ENCODE assay signal across 8 mouse cellular contexts in the genomic region with DNA sequence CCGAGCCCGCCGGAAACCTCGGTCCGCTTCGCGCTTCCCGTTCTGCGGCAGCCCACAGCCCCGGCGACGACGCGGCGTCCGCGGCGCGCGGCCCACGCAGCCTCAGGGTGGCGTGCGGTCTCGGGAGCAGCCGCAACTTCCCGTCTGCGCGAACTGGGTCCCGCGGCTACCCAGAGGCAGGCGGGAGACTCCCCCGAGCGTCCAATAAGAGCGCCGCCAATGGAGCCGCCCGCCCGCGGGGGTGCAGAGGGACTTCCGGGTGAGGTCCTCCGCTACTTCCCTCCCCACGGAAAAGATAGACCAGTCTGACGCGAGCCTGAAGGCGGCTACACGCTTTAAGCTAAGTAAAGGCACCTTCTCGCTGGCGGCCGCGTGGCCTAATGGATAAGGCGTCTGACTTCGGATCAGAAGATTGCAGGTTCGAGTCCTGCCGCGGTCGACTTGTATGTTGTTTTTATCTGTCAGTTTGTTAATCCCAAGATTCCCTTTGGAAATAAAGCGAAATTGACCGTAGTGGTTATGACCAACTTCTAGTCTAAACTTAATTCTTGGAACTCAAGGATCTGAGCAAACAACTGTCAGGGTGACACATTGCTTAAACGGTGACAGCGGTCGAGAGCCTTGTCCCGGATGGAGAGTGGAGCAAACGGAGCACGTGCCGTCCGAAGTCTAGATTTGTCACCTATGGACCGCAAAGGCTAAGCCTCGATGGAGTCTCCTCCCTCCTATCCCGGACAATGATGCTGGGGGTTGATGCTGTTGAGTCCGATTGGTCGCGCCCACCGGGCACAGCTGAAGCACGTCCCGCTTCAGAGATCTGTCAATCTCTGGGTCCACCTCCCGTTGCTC. TPM values are rescaled to one million over a fixed set of nuclear protein-coding genes. Genes with fewer than 3 reads are reported as not detected.
DNase-seq lines count a peak whose midpoint lies in the region; ATAC-seq and TF ChIP-seq lines count a peak whose summit lies in the region.

A gene (minus strand): TSS at position 310 of the 849 bp plus-strand sequence.

- peak within 1 kb of the TSS; percentile 88 for H3K9ac ChIP-seq in heart, embryonic 15.5 days
- H3K9ac ChIP-seq in liver, embryonic 14.5 days (replicated peaks) = peak within 1 kb of the TSS; percentile 86
- peak within 1 kb of the TSS; percentile 78 for H3K9ac ChIP-seq in neural tube, embryonic 11.5 days (ENCODE audit: low read length)
- H3K9ac ChIP-seq in stomach, postnatal 0 days (ENCODE audit: low read length) = peak within 1 kb of the TSS; percentile 93

- peaks cover 34% of the 10 kb centered on the region for H3K27me3 ChIP-seq in forebrain, embryonic 10.5 days (ENCODE audit: poor library complexity, severe bottlenecking)
- H3K27me3 ChIP-seq in heart, embryonic 15.5 days = no peaks in the 10 kb centered on the region
- H3K27me3 ChIP-seq in liver, embryonic 14.5 days (ENCODE audit: control insufficient read depth, insufficient read depth, low read length) = peaks cover 3% of the 10 kb centered on the region; the same call in 1 of the 2 replicates
- H3K27me3 ChIP-seq in neural tube, embryonic 11.5 days (ENCODE audit: control insufficient read depth, insufficient read depth, low read length) = no peaks in the 10 kb centered on the region
- H3K27me3 ChIP-seq in stomach, postnatal 0 days (ENCODE audit: control insufficient read depth, insufficient read depth, low read length) = no peaks in the 10 kb centered on the region

- H3K4me2 ChIP-seq in heart, embryonic 15.5 days = peak within 1 kb of the TSS; percentile 96
- H3K4me2 ChIP-seq in liver, embryonic 14.5 days (ENCODE audit: low read depth) = peak within 1 kb of the TSS; percentile 98
- peak within 1 kb of the TSS; percentile 86 for H3K4me2 ChIP-seq in neural tube, embryonic 11.5 days (ENCODE audit: low read depth)
- peak within 1 kb of the TSS; percentile 88 for H3K4me2 ChIP-seq in stomach, postnatal 0 days (replicated peaks; ENCODE audit: low read depth)

- no peak for TF ChIP-seq CTCF in liver, embryonic 14.5 days (IDR thresholded peaks at IDR 0.05; ENCODE audit: low read depth)
- peak; percentile 40 for TF ChIP-seq CTCF in stomach, postnatal 0 days (IDR thresholded peaks at IDR 0.05; ENCODE audit: low read depth)

- WGBS in forebrain, embryonic 10.5 days = under 1% methylated on average over 76 of the region's 76 CpGs
- WGBS in heart, embryonic 15.5 days = under 1% methylated on average over 69 of the region's 76 CpGs
- under 1% methylated on average over 76 of the region's 76 CpGs for WGBS in liver, embryonic 14.5 days (ENCODE audit: insufficient replicate concordance)
- WGBS in neural tube, embryonic 11.5 days = under 1% methylated on average over 72 of the region's 76 CpGs
- WGBS in stomach, postnatal 0 days = under 1% methylated on average over 75 of the region's 76 CpGs

- ATAC-seq in heart, embryonic 15.5 days (replicated peaks; ENCODE audit: insufficient number of reproducible peaks, insufficient read depth, low FRiP score, low read depth) = peak; percentile 93
- ATAC-seq in liver, embryonic 14.5 days (ENCODE audit: insufficient read depth) = peak; percentile 94
- peak; percentile 96 for ATAC-seq in neural tube, embryonic 11.5 days (ENCODE audit: insufficient read depth, low FRiP score, low TSS enrichment)
- ATAC-seq in stomach, postnatal 0 days (ENCODE audit: low FRiP score, low TSS enrichment) = peak; percentile 98

- peak; percentile 70 for TF ChIP-seq EP300 in liver, embryonic 14.5 days (IDR thresholded peaks at IDR 0.05; ENCODE audit: low read depth)
- peak; percentile 67 for TF ChIP-seq EP300 in stomach, postnatal 0 days (optimal IDR thresholded peaks at IDR 0.05)

- H3K9me3 ChIP-seq in forebrain, embryonic 10.5 days = no peaks in the 10 kb centered on the region
- H3K9me3 ChIP-seq in heart, embryonic 15.5 days (replicated peaks) = no peaks in the 10 kb centered on the region
- H3K9me3 ChIP-seq in liver, embryonic 14.5 days (ENCODE audit: control insufficient read depth, low read length) = no peaks in the 10 kb centered on the region
- no peaks in the 10 kb centered on the region for H3K9me3 ChIP-seq in neural tube, embryonic 11.5 days (ENCODE audit: control insufficient read depth, low read length)
- no peaks in the 10 kb centered on the region for H3K9me3 ChIP-seq in stomach, postnatal 0 days (ENCODE audit: control insufficient read depth, low read length)

- DNase-seq in CD8-positive naive resting alpha-beta T cell, adult 2 months (ENCODE audit: low read depth in 2 of 2, low spot score in 2 of 2) = peak; percentile 100
- DNase-seq in c-Kit-positive CD71-negative TER-119-negative erythroid progenitor cells, embryonic 14.5 days (ENCODE audit: low read depth) = peak; percentile 95
- DNase-seq in forebrain, embryonic 10.5 days (ENCODE audit: extremely low spot score, low spot score) = peak; percentile 100
- DNase-seq in kidney, postnatal 25 days = peak; percentile 99
- peak; percentile 93 to 95 (median 94) for DNase-seq in liver, embryonic 14.5 days (ENCODE audit: low read depth in 3 of 3, low spot score in 3 of 3)
- peak; percentile 100 for DNase-seq in neural tube, embryonic 11.5 days (ENCODE audit: low spot score)
- DNase-seq in stomach, postnatal 0 days (ENCODE audit: low spot score) = peak; percentile 99

- H3K27ac ChIP-seq in forebrain, embryonic 10.5 days = peak within 1 kb of the TSS; percentile 93
- H3K27ac ChIP-seq in heart, embryonic 15.5 days = peak within 1 kb of the TSS; percentile 90
- peak within 1 kb of the TSS; percentile 34 for H3K27ac ChIP-seq in liver, embryonic 14.5 days
- peak within 1 kb of the TSS; percentile 57 for H3K27ac ChIP-seq in neural tube, embryonic 11.5 days (ENCODE audit: low read depth, low read length)
- peak within 1 kb of the TSS; percentile 94 for H3K27ac ChIP-seq in stomach, postnatal 0 days (replicated peaks)

- H3K4me3 ChIP-seq in forebrain, embryonic 10.5 days = peak within 1 kb of the TSS; percentile 94
- peak within 1 kb of the TSS; percentile 92 for H3K4me3 ChIP-seq in heart, embryonic 15.5 days
- peak within 1 kb of the TSS; percentile 83 to 91 for H3K4me3 ChIP-seq in liver, embryonic 14.5 days (ENCODE audit: insufficient read depth in 1 of 2, low read depth in 2 of 2, low read length in 2 of 2)
- H3K4me3 ChIP-seq in neural tube, embryonic 11.5 days (ENCODE audit: low read depth, low read length) = peak within 1 kb of the TSS; percentile 86
- peak within 1 kb of the TSS; percentile 95 for H3K4me3 ChIP-seq in stomach, postnatal 0 days (ENCODE audit: low read depth, low read length)

- H3K4me1 ChIP-seq in forebrain, embryonic 10.5 days = peaks cover 64% of the 10 kb centered on the region
- H3K4me1 ChIP-seq in heart, embryonic 15.5 days (replicated peaks) = peaks cover 37% of the 10 kb centered on the region
- peaks cover 12 to 22% of the 10 kb centered on the region in 2 experiments for H3K4me1 ChIP-seq in liver, embryonic 14.5 days (replicated peaks; ENCODE audit: control insufficient read depth in 2 of 2, insufficient read depth in 2 of 2, low read length in 1 of 2)
- H3K4me1 ChIP-seq in neural tube, embryonic 11.5 days (ENCODE audit: control insufficient read depth, insufficient read depth, low read length) = peaks cover 7% of the 10 kb centered on the region
- H3K4me1 ChIP-seq in stomach, postnatal 0 days (replicated peaks; ENCODE audit: control insufficient read depth, insufficient read depth) = peaks cover 6% of the 10 kb centered on the region

- H3K36me3 ChIP-seq in forebrain, embryonic 10.5 days (replicated peaks) = peaks cover 29% of the 10 kb centered on the region
- H3K36me3 ChIP-seq in heart, embryonic 15.5 days = peaks cover 7% of the 10 kb centered on the region
- peaks cover 9% of the 10 kb centered on the region for H3K36me3 ChIP-seq in liver, embryonic 14.5 days (replicated peaks; ENCODE audit: control insufficient read depth, insufficient read depth, low read depth)
- H3K36me3 ChIP-seq in neural tube, embryonic 11.5 days (ENCODE audit: control insufficient read depth, insufficient read depth, low read length) = peaks cover 3% of the 10 kb centered on the region
- peaks cover 6% of the 10 kb centered on the region; the same call in 1 of the 2 replicates for H3K36me3 ChIP-seq in stomach, postnatal 0 days (ENCODE audit: control insufficient read depth, insufficient read depth, low read length)

RNA-seq across cellular contexts. Expression of the gene that starts here (rescaled TPM):
- polyA plus RNA-seq in forebrain, embryonic 10.5 days (2016; fragmentation: Nextera tagmentation; extraction: Ambion mirVana) = 42.1 and 46.4 TPM in 2 replicates
- polyA plus RNA-seq in heart, embryonic 15.5 days (2015; fragmentation: Nextera tagmentation; extraction: Ambion mirVana) = 23.7 and 32.6 TPM in 2 replicates
- 14.4 and 15.4 TPM in 2 replicates for polyA plus RNA-seq in liver, embryonic 14.5 days (2012; rRNA removed)
- polyA plus RNA-seq in liver, embryonic 14.5 days (2014; fragmentation: Nextera tagmentation; extraction: Ambion mirVana) = 14.0 and 16.2 TPM in 2 replicates
- polyA plus RNA-seq in neural tube, embryonic 11.5 days (2014; fragmentation: Nextera tagmentation; extraction: Ambion mirVana) = 36.9 and 45.1 TPM in 2 replicates
- 13.9 and 18.5 TPM in 2 replicates for polyA plus RNA-seq in stomach, postnatal 0 days (2015; fragmentation: Nextera tagmentation; extraction: Ambion mirVana)

Comparison
In these comparisons a context has a peak if more than half of its experiments do, and no peak if none do; other contexts are left out.
1. Peak in every context shown above with its lines: DNase-seq, ATAC-seq, H3K4me3 ChIP-seq and H3K27ac ChIP-seq.
2. H3K27ac ChIP-seq: peak in every context shown above with its lines; median percentile 94 in stomach, postnatal 0 days; 93 in forebrain, embryonic 10.5 days; 90 in heart, embryonic 15.5 days; 57 in neural tube, embryonic 11.5 days; 34 in liver, embryonic 14.5 days.